Mouse (Mus musculus) lung, postnatal 0 days (tissue): ENCODE measurements at regions not wholly inside any gene's neighbourhood (a gene's known extent, or its start where the extent isn't known, plus 50 kb on each side); places are given as distances from the start of the nearest gene placed in this dataset.

ENCODE experiments used
- CTCF ChIP-seq: IDR thresholded peaks from 2 replicates; pipeline ENCODE4 v1.5.1; 2016; ENCODE audit warnings: antibody characterized with exemption, mild to moderate bottlenecking
- EP300 ChIP-seq: IDR thresholded peaks from 2 replicates; pipeline ENCODE4 v1.6.1; 2016; ENCODE audit warnings: antibody characterized with exemption, mild to moderate bottlenecking, control low read depth

GRCm38 (mm10) chr12:118650483-118651160, 195.5 kb upstream of the Sp8 start:
- TF ChIP-seq CTCF, result no peak
- TF ChIP-seq EP300, result no peak
